Mouse (Mus musculus): Measurements from ENCODE around the gene Bglap2.

DNA sequence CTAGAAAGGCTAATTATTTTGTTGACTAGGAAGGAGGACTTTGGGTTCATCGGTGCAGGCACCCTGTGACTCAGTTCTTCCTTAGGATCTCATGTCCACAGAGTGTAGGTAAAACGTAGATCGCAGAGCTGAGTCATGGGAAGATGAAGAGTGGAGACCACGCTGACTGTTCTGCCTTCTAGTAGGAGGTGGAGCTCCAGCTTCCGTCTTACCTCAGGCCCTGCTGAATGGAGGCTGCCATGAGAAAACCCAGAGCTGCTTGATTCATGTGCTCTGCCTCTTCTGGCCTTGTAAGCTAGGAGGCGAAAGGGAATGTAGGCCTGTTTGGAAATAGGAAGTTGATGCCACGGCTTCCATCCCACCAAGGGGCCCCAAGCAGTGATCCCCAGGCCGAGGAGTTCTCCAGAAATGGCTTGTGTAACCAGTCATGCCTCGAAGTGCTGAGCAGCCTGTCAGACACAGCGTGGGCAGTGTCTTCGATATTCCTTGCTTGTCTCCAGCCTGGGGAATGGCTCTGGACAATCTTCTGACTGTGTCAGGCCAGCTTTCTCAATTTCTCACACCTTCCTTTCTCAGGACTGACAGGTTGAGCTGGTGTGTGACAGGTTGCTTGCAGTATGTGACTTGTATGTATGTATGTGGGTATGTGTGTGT lies 41.0 kb downstream of the Bglap2 start:
- TF ChIP-seq GATA1 (IDR thresholded peaks at IDR 0.05; ENCODE audit: borderline replicate concordance, low read length) (no peak), FLI1 (IDR thresholded peaks at IDR 0.05; ENCODE audit: low read length) (no peak)
